Mouse (Mus musculus): ENCODE measurements around the gene Arhgef3. TPM values are rescaled to one million over a fixed set of nuclear protein-coding genes. Genes with fewer than 3 reads are reported as not detected.
A peak's percentile ranks its signal among the peaks of the same experiment; 100 is the strongest.

The Arhgef3 gene
- polyA plus RNA-seq, 1 experiment from 2014 or later: 2.9 TPM

DNA sequence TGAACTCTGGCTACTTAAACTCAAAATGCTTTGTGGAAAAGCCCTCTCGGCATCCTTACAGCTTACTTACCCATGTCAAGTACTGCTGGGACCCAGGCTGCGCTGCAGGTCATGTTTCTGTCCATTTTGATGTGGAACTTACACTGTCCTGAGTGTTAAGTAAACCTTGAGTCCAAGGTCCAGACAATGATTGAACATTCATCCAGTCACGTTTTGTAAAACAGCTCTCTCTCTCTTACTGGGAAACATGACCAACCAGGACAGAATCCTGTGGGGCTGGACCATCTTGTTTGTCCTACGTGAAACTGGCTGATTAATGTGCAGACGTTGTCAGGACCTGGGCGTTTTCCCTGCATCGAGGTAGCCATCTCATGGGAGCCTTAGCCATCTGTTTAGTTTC is 13.0 kb upstream of the Arhgef3 start:
- H3K4me2 ChIP-seq (ENCODE audit: low read depth, low read length, severe bottlenecking): no peak overlapping the region
- no peak overlapping the region for H3K4me3 ChIP-seq (ENCODE audit: low read depth, low read length)
- no peak overlapping the region for H3K27ac ChIP-seq (ENCODE audit: low read depth, low read length)
- H3K4me1 ChIP-seq (replicated peaks; ENCODE audit: control insufficient read depth, insufficient read depth, low read length): 0 out of 2 replicates have a peak, but pooled peaks cover 3% of the 10 kb centered on the region
- no peak overlapping the region for H3K9ac ChIP-seq (ENCODE audit: low read length)
- WGBS: 82% methylated on average over 7 of the region's 7 CpGs
- DNase-seq (ENCODE audit: low spot score) (no peak), ATAC-seq (replicated peaks; ENCODE audit: low FRiP score) (no peak)
- H3K36me3 ChIP-seq (ENCODE audit: control insufficient read depth, insufficient read depth, low read length): no peaks in the 10 kb centered on the region
- H3K27me3 ChIP-seq (ENCODE audit: control insufficient read depth, insufficient read depth, low read length): no peaks in the 10 kb centered on the region
- H3K9me3 ChIP-seq (ENCODE audit: control insufficient read depth, low read length): no peaks in the 10 kb centered on the region

DNA sequence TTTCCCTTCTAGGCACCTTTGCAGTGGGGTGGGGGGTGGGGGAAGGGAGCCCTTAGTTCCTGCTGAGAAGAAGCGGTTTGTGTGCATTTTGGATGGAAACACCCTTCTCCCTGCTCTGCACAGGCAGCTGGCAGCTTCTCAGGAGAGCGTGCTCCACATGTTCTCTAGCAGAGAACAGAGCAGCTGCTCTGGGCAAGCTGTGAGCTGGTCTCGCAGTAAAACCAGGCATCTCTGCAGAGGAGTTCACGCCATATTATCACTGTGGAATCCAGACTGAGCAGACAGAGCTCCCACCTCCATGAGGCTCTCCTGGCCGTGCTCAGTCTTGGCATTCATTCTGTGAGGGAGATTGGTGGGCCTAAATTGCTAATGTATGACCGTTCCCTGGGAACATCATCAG is 12.0 kb upstream of the Arhgef3 start:
- Histone ChIP-seq H3K27me3 (ENCODE audit: control insufficient read depth, insufficient read depth, low read length) (no peaks in the 10 kb centered on the region), H3K9ac (ENCODE audit: low read length) (no peak overlapping the region), H3K9me3 (ENCODE audit: control insufficient read depth, low read length) (no peaks in the 10 kb centered on the region), H3K4me2 (ENCODE audit: low read depth, low read length, severe bottlenecking) (no peak overlapping the region), H3K4me3 (ENCODE audit: low read depth, low read length) (no peak overlapping the region), H3K4me1 (replicated peaks; ENCODE audit: control insufficient read depth, insufficient read depth, low read length) (0 out of 2 replicates have a peak, but pooled peaks cover 3% of the 10 kb centered on the region), H3K27ac (ENCODE audit: low read depth, low read length) (no peak overlapping the region), H3K36me3 (ENCODE audit: control insufficient read depth, insufficient read depth, low read length) (no peaks in the 10 kb centered on the region)
- DNase-seq (ENCODE audit: low spot score) (no peak), ATAC-seq (replicated peaks; ENCODE audit: low FRiP score) (no peak)
- 80% methylated on average over 6 of the region's 6 CpGs for WGBS

DNA sequence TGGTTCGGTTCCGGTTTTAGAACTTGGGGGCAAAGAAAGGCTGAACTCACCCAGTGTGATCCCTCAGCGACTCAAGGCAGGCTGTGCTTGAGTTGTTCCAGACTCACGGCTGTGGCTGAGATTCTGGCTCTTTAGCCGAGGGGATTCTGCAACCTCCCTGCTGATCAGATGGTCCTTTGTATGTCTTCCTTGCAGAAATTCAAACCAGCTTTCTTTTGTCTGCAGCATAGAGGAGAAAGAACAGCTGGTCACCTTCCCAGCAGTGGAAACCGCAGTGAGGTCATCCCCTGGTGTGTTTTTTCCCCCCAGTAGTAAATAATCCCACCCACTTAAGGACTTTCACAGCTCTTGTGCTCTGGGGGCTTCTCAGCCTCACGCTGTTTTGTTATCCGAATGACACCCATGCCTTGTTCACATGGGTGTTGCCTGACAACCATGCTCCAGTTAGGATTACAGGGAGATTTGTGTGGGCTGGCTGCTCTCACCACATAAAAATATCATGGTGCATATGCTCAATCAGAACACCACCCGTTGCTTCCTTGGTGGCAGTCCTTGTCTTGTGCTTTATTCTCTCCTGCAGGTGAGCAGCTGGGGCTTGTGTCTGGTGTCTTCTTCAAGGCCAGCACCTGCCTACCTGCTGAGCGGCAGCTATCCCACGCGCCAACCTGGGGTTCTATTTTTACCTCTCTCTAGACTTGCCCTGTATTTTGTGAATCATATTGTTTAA is 8.8 kb upstream of the Arhgef3 start:
- DNase-seq (ENCODE audit: low spot score): no peak
- Histone ChIP-seq H3K4me1 (replicated peaks; ENCODE audit: control insufficient read depth, insufficient read depth, low read length) (0 out of 2 replicates have a peak, but pooled peaks cover 3% of the 10 kb centered on the region), H3K4me3 (ENCODE audit: low read depth, low read length) (no peak overlapping the region), H3K27me3 (ENCODE audit: control insufficient read depth, insufficient read depth, low read length) (no peaks in the 10 kb centered on the region), H3K36me3 (ENCODE audit: control insufficient read depth, insufficient read depth, low read length) (no peaks in the 10 kb centered on the region), H3K9me3 (ENCODE audit: control insufficient read depth, low read length) (no peaks in the 10 kb centered on the region), H3K9ac (ENCODE audit: low read length) (no peak overlapping the region), H3K4me2 (ENCODE audit: low read depth, low read length, severe bottlenecking) (no peak overlapping the region), H3K27ac (ENCODE audit: low read depth, low read length) (no peak overlapping the region)
- no peak for ATAC-seq (replicated peaks; ENCODE audit: low FRiP score)
- 64% methylated on average over 12 of the region's 12 CpGs for WGBS

DNA sequence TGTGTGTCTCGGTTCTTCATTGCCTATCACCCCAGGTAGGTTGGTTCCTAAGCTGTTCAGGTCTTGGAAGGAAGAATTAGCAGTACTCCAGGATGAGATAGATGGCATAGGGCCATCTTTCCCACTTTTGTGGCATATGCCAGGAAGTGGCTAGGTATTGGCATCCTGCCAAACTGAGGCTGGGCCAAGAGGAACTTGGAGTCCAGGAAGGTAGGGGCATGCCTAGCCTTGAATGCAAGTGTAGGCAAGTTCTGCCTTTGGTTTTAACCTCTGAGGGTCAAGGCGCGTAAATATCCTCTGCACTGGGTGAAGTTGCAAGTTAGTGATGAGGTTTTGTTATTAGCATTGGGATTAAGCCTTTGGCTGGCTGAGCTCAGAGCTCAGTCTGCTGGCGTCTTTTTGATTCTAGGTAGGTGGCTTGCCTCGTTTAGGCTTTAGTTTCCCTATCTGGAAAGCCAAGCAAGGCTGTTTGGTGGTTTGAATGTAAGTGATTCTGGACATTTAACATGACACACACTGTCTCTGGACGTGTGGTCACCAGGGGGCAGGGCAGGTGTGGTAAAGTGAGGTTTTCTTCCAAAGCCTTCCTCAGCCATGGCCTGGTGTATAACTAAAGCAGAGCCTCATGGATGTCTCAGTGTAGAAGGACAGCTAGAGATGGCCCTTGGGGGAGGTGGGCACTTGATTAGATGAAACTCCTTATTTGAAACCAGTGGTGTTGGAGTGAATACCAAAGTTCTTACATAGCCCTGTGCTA is 5.8 kb upstream of the Arhgef3 start:
- Histone ChIP-seq H3K4me2 (ENCODE audit: low read depth, low read length, severe bottlenecking) (no peak overlapping the region), H3K4me3 (ENCODE audit: low read depth, low read length) (no peak overlapping the region), H3K27me3 (ENCODE audit: control insufficient read depth, insufficient read depth, low read length) (peaks cover 4% of the 10 kb centered on the region; the same call in 1 of the 2 replicates), H3K4me1 (replicated peaks; ENCODE audit: control insufficient read depth, insufficient read depth, low read length) (0 out of 2 replicates have a peak, but pooled peaks cover 3% of the 10 kb centered on the region), H3K9ac (ENCODE audit: low read length) (no peak overlapping the region), H3K27ac (ENCODE audit: low read depth, low read length) (no peak overlapping the region), H3K36me3 (ENCODE audit: control insufficient read depth, insufficient read depth, low read length) (no peaks in the 10 kb centered on the region), H3K9me3 (ENCODE audit: control insufficient read depth, low read length) (no peaks in the 10 kb centered on the region)
- WGBS: 69% methylated on average over 6 of the region's 6 CpGs
- ATAC-seq (replicated peaks; ENCODE audit: low FRiP score) (no peak), DNase-seq (ENCODE audit: low spot score) (no peak)

DNA sequence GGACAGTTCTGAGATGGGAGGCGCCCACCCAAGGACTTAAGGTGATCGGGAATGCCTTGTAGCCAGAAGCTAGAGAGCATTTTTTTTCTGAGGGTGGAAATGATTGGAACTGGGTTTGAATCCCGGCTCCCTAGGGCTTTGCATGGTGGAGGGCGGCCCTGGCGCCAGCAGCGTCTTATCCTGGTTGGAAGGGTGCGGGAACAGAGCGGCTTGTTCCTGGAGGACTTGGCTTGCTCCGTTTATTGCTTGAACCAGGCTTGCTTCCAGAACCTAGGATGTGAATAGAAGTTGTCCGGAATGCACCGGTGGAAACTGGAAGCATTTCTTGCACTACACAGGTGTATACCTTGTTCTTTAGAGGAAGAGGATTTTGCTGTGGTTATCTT is 569 bp downstream of the Arhgef3 start:
- H3K27ac ChIP-seq (ENCODE audit: low read depth, low read length): no peak overlapping the region
- peaks cover 20% of the 10 kb centered on the region for H3K27me3 ChIP-seq (ENCODE audit: control insufficient read depth, insufficient read depth, low read length)
- 18% methylated on average over 11 of the region's 11 CpGs for WGBS
- H3K36me3 ChIP-seq (ENCODE audit: control insufficient read depth, insufficient read depth, low read length): no peaks in the 10 kb centered on the region
- peaks cover 5% of the 10 kb centered on the region for H3K4me1 ChIP-seq (replicated peaks; ENCODE audit: control insufficient read depth, insufficient read depth, low read length)
- H3K9me3 ChIP-seq (ENCODE audit: control insufficient read depth, low read length): no peaks in the 10 kb centered on the region
- DNase-seq (ENCODE audit: low spot score) (no peak), ATAC-seq (replicated peaks; ENCODE audit: low FRiP score) (no peak)
- H3K9ac ChIP-seq (ENCODE audit: low read length): no peak overlapping the region; the same call in 1 of the 2 replicates
- peak overlapping the region; percentile 52 for H3K4me3 ChIP-seq (ENCODE audit: low read depth, low read length)
- peak overlapping the region; percentile 99 for H3K4me2 ChIP-seq (ENCODE audit: low read depth, low read length, severe bottlenecking)

DNA sequence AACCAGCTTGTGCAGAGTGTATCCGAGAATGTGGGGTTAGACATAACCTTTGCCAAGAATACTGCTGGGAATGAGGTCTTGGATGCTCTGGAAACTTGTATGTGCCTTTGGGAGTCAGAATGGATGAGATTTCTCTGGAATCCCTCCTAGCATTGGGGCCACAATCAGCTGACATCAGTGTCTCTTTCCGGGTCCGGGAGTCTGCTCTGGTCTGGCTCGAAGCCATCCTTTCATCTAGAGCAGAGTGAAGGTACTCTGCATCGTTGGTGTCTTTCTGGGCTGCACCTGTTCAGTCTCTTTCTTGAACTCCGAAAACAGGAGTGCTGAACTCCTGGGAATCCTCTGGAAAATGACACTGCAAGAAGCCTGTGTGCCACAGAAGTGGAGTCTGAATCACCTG is 1.3 kb downstream of the Arhgef3 start:
- peaks cover 5% of the 10 kb centered on the region for H3K4me1 ChIP-seq (replicated peaks; ENCODE audit: control insufficient read depth, insufficient read depth, low read length)
- no peak overlapping the region for H3K9ac ChIP-seq (ENCODE audit: low read length)
- H3K4me2 ChIP-seq (ENCODE audit: low read depth, low read length, severe bottlenecking): no peak overlapping the region
- H3K27me3 ChIP-seq (ENCODE audit: control insufficient read depth, insufficient read depth, low read length): peaks cover 20% of the 10 kb centered on the region
- H3K4me3 ChIP-seq (ENCODE audit: low read depth, low read length): no peak overlapping the region
- H3K9me3 ChIP-seq (ENCODE audit: control insufficient read depth, low read length): no peaks in the 10 kb centered on the region
- ATAC-seq (replicated peaks; ENCODE audit: low FRiP score) (no peak), DNase-seq (ENCODE audit: low spot score) (no peak)
- H3K27ac ChIP-seq (ENCODE audit: low read depth, low read length): no peak overlapping the region
- H3K36me3 ChIP-seq (ENCODE audit: control insufficient read depth, insufficient read depth, low read length): no peaks in the 10 kb centered on the region
- 83% methylated on average over 6 of the region's 6 CpGs for WGBS

DNA sequence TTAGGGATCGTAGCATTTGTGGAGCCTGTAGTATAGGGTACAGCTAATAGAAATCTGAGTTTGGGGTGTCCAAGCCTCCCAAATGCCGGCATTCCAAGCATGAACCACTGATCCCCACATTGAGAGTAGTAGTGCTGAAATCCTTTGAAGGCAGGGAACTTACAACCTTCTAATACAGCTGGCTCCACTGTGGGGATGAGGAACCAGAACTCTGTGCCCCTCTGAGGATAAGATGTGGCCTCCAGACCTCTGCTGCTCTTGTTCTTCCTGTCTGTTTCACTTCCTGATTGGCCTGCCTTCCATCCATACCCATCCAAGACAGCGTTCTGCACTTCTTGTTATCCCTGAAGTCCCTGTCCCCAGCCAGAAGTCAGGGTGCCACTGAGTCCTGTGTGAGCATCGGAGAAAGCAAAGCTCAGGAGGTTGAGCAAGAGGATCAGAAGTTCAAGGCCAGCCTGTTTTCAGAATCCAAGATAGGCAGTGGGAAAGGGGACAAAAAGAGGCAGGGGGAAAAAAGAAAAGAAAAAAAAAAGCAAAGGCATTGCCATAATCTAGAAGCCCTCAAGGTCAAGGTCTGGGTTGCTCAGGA is 2.0 kb downstream of the Arhgef3 start:
- Histone ChIP-seq H3K9ac (ENCODE audit: low read length) (no peak overlapping the region), H3K27me3 (ENCODE audit: control insufficient read depth, insufficient read depth, low read length) (peaks cover 20% of the 10 kb centered on the region), H3K4me3 (ENCODE audit: low read depth, low read length) (no peak overlapping the region), H3K36me3 (ENCODE audit: control insufficient read depth, insufficient read depth, low read length) (no peaks in the 10 kb centered on the region), H3K4me2 (ENCODE audit: low read depth, low read length, severe bottlenecking) (no peak overlapping the region), H3K9me3 (ENCODE audit: control insufficient read depth, low read length) (no peaks in the 10 kb centered on the region), H3K4me1 (replicated peaks; ENCODE audit: control insufficient read depth, insufficient read depth, low read length) (peaks cover 5% of the 10 kb centered on the region), H3K27ac (ENCODE audit: low read depth, low read length) (no peak overlapping the region)
- no peak for DNase-seq (ENCODE audit: low spot score)
- 87% methylated on average over 4 of the region's 4 CpGs for WGBS
- ATAC-seq (replicated peaks; ENCODE audit: low FRiP score): no peak

DNA sequence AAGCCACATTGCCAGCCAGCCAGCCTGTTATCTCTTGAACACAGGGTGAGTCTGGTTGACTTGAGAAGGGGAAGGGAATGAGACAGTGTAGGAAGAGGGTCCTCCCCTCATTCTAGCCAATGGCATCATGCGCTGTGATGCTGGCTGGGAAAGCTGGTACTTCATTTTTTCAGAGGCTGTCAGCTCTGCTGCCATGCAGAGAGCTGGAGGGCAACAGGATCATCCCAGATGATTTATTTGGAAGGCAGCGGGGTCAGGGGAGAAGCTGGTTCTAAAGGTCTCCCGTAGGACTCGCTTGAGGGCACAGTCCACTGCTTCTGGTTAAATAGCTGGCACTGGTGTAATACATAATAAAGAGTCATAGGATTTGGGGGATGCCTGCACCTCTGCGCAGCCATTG is 3.8 kb downstream of the Arhgef3 start:
- ATAC-seq (replicated peaks; ENCODE audit: low FRiP score) (no peak), DNase-seq (ENCODE audit: low spot score) (no peak)
- Histone ChIP-seq H3K9ac (ENCODE audit: low read length) (no peak overlapping the region), H3K9me3 (ENCODE audit: control insufficient read depth, low read length) (no peaks in the 10 kb centered on the region), H3K4me2 (ENCODE audit: low read depth, low read length, severe bottlenecking) (no peak overlapping the region), H3K36me3 (ENCODE audit: control insufficient read depth, insufficient read depth, low read length) (no peaks in the 10 kb centered on the region), H3K27ac (ENCODE audit: low read depth, low read length) (no peak overlapping the region), H3K4me3 (ENCODE audit: low read depth, low read length) (no peak overlapping the region), H3K27me3 (ENCODE audit: control insufficient read depth, insufficient read depth, low read length) (peaks cover 20% of the 10 kb centered on the region), H3K4me1 (replicated peaks; ENCODE audit: control insufficient read depth, insufficient read depth, low read length) (peaks cover 5% of the 10 kb centered on the region)
- WGBS: 85% methylated on average over 5 of the region's 5 CpGs
